Mouse (Mus musculus) macrophage (primary cell): ENCODE results near the gene Fbxo27. TPM values are rescaled to one million over a fixed set of nuclear protein-coding genes. Genes with fewer than 3 reads are reported as not detected.
A peak's percentile ranks its signal among the peaks of the same experiment; 100 is the strongest.

ENCODE experiments used
- H3K27ac ChIP-seq: fragments of 350-480 bp; formaldehyde crosslinking; 2 replicates; pipeline ENCODE4 v1.9.0; 2021
- H3K36me3 ChIP-seq: fragments of 350-480 bp; formaldehyde crosslinking; 2 replicates; pipeline ENCODE4 v1.9.0; 2021; ENCODE audit errors: inconsistent target
- H3K4me3 ChIP-seq: fragments of 350-480 bp; formaldehyde crosslinking; 2 replicates; pipeline ENCODE4 v1.9.0; 2021; ENCODE audit errors: inconsistent target
- H3K79me2 ChIP-seq: fragments of 350-480 bp; formaldehyde crosslinking; 2 replicates; pipeline ENCODE4 v1.9.0; 2021; ENCODE audit errors: inconsistent target
- WGBS: methylation state at CpG from one replicate; pipeline ENCODE4 v1.1.7; 2026; ENCODE audit warnings: inconsistent platforms; ENCODE audit not compliant: missing documents; 5-methylcytosine and 5-hydroxymethylcytosine counted together
- polyA plus RNA-seq: library from polyadenylated mRNA; stranded (reverse); fragments of 250-400 nt; gene quantifications from 3 replicates; pipeline ENCODE4 v1.2.4, GENCODE M21; 2018; ENCODE audit warnings: inconsistent platforms

Gene Fbxo27
- polyA plus RNA-seq, 1 experiment from 2014 or later, result not detected

DNA sequence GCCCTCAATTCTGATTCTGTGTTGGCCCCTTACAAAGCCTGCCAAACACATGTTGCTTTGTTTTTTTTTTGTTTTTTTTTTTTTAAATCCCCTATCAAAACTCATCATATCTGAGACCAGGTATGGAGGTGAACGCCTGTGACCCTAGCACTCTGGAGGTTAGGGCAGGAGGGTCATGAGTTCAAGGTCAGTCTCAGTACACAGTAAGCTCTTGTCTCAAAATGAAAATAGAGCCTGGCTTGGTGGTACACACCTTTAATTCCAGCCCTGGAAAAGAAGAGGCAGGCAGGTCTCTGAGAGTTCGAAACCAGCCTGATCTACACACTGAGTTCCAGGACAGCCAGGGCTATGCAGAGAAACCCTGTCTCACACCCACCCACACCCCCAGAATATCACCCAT is 27.0 kb downstream of the Fbxo27 start:
- Histone ChIP-seq H3K79me2 (no peaks in the 10 kb centered on the region), H3K4me3 (no peak overlapping the region), H3K36me3 (no peaks in the 10 kb centered on the region), H3K27ac (no peak overlapping the region)
- WGBS, result 94% methylated on average over 2 of the region's 2 CpGs

DNA sequence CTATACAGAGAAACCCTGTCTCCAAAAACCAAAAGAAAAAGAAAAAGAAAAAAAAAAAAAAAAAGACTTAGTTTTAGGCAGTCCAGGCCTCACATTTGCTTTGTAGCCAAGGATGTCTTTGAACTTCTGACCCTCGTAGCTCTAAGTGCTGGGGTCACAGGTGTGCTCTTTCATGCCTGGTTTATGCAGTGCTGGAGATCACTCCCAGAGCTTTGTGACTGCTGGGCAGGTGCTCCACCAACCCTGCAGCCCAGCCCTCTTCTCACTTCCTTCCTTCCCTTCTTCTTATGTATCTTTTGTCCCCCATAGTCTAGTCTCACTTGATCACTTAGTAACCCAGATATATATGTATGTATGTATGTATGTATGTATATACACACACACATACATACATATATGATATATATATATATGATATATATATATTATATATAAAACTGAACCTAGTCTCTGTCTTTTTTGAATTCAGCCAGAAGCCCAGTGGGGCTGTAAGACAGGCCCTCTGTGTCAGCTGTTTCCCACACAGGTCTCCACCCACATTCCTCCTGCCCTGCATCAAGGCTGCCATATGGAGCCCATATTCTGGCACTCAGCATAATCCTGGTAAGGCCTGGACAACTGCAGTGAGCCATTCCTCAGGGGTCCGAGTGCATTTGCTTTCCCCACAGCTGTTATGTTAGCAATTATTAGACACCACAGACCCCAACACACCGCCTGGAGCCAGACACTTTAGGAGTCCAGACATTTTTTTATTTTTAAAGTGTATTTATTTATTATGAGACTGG is 28.3 kb downstream of the Fbxo27 start:
- H3K27ac ChIP-seq, result no peak overlapping the region
- H3K36me3 ChIP-seq, result no peaks in the 10 kb centered on the region
- 87% methylated on average over 3 of the region's 3 CpGs for WGBS
- H3K4me3 ChIP-seq, result no peak overlapping the region
- no peaks in the 10 kb centered on the region for H3K79me2 ChIP-seq

DNA sequence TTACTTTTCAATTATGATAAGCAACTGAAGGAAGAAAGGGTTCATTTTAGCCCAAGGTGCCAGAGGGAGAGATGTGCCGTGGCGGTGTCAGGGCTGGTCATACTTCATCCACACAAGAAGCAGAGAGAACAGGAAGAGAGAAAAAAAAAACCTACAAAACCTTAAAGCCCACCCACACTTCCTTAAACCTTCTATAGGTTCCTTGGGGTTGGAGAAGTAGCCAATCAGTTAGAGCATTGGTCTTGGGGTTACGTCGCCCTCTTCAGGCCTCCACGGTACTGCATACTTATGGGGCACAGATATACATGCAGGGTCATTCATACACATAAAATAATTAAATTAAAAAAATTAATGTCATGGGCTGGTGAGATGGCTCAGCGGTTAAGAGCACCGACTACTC is 29.4 kb downstream of the Fbxo27 start:
- H3K36me3 ChIP-seq, result no peaks in the 10 kb centered on the region
- no peaks in the 10 kb centered on the region for H3K79me2 ChIP-seq
- 91% methylated on average over 5 of the region's 7 CpGs for WGBS
- H3K4me3 ChIP-seq, result no peak overlapping the region
- no peak overlapping the region for H3K27ac ChIP-seq

DNA sequence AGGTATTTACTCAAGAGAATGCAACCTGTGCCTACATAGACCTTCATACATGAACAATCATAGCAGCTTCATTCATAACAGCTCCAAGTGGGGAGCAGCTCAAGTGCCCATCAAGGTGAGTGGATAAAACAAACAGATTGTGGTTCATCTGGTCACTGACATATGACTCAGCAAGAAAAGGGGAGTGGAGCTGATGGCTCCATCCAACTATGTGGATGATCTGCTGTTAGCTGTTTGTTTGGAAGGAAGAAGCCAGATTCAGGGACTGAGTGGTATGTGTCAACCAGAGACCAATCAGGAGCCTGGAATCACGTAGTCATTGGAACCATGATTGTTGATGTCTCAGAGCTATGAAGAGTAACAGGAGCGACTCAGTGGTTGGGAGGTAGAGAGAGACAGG is 32.0 kb downstream of the Fbxo27 start:
- Histone ChIP-seq H3K36me3 (no peaks in the 10 kb centered on the region), H3K79me2 (no peaks in the 10 kb centered on the region), H3K4me3 (no peak overlapping the region), H3K27ac (no peak overlapping the region)
- 100% methylated on average over 2 of the region's 2 CpGs for WGBS

DNA sequence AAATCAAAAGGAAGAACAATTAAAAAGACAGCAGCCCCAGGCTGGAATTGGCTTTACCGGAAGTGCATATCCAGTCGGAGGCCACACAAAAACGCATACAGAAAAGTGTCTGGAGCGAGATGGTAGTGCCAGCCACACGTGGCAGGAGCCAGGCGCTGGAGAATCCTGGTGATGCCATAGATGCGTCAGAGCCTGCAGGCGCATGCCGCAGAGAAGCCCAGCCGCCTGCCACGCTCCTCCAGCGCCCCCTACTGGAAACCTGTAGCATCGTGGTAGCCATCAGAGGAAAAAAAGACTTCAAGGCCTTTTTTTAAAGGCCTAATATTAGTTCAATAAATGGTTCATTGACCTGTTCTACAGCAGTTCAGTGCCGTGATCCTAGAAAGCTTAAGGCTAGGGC is 34.0 kb downstream of the Fbxo27 start:
- H3K4me3 ChIP-seq, result no peak overlapping the region
- no peaks in the 10 kb centered on the region for H3K36me3 ChIP-seq
- no peak overlapping the region for H3K27ac ChIP-seq
- WGBS, result 15% methylated on average over 14 of the region's 14 CpGs
- H3K79me2 ChIP-seq, result no peaks in the 10 kb centered on the region

DNA sequence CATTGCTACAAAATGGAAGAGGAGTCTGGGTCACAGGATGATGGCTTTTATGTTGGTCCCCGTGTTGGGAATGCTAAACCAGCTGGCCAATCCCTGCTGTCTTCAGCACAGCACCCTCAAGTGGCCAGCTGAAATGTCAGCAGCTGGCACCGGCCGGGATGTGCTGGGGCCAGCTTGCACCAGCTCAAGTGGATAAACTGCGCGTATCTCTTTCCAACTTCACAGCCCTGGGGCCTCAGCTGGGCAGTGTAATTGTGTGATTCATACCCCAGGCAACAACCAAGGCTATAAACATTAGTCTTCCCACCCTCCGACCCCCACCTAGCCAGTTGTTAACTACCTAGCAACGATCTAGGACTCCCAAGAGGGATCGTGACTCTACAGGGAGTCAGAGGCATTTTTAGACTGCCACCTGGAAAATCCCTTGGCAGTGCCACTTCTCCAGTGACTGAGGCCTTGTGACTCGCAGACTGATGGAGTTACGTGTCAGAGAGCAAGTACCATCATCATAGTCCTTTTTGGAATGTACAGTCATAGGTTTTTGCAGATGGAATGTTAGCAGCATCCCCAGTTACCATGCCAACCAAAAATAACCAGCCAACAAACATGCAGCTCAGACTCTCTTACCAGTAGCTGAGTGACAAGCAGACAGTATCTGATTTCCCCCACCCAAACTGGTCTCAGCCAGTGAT is 35.1 kb downstream of the Fbxo27 start:
- Histone ChIP-seq H3K27ac (no peak overlapping the region), H3K79me2 (no peaks in the 10 kb centered on the region), H3K4me3 (no peak overlapping the region), H3K36me3 (no peaks in the 10 kb centered on the region)
- 85% methylated on average over 10 of the region's 10 CpGs for whole genome bisulfite sequencing

DNA sequence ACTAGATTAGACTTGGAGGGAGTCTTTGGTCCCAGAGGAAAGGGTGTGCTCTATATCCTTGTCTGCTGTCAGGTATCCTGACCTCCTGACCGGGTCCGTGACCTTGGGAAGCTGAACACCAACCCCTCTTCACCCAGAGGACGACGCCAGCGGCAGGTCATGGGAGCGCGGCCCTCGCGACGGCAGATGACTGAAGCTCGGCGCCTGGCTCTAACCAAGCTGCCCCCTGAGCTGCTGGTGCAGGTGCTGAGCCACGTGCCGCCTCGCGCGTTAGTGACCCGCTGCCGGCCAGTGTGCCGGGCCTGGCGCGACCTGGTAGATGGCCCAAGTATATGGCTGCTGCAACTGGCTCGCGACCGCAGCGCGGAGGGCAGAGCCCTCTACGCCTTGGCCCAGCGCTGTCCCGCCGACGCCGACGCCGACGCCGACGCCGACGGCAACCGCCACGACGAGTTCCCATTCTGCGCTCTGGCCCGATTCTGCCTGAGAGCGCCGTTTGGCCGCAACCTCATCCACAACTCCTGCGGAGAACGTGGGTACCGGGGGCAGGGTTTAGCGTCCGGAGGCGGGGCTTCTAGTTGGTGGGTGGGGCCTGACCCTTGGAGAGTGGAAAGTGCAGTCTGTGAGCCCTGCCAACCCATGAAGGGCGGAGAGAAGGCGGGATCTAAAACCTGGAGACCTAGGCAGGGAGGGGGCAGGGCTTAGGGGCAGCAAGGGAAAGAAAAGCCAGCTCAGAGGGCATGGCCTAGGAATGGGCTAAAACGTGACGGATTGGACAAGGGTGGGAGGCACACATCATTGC is 39.9 kb downstream of the Fbxo27 start:
- Histone ChIP-seq H3K4me3 (no peak overlapping the region; the same call in 1 of the 2 replicates), H3K36me3 (no peaks in the 10 kb centered on the region), H3K27ac (no peak overlapping the region), H3K79me2 (no peaks in the 10 kb centered on the region)
- 30% methylated on average over 57 of the region's 58 CpGs for WGBS

DNA sequence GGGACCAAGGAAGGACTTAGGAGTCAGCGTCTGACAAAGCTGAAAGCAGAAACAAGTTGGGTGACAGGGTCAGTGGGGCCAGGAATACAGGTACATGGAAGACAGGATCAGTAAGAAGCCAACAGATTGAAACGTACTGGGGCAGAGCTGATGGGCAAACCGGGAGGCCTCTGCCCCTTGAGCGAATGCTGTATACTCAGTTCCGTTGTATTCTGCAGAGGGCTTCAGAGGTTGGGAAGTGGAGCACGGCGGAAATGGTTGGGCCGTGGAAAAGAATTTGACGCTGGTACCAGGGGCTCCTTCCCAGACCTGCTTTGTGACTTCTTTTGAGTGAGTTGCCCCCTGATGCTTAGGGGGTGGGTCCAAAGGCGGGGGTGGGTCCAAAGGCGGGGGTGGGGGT is 40.6 kb downstream of the Fbxo27 start:
- Histone ChIP-seq H3K36me3 (no peaks in the 10 kb centered on the region), H3K27ac (no peak overlapping the region), H3K4me3 (no peak overlapping the region; the same call in 1 of the 2 replicates), H3K79me2 (no peaks in the 10 kb centered on the region)
- 35% methylated on average over 11 of the region's 11 CpGs for WGBS

DNA sequence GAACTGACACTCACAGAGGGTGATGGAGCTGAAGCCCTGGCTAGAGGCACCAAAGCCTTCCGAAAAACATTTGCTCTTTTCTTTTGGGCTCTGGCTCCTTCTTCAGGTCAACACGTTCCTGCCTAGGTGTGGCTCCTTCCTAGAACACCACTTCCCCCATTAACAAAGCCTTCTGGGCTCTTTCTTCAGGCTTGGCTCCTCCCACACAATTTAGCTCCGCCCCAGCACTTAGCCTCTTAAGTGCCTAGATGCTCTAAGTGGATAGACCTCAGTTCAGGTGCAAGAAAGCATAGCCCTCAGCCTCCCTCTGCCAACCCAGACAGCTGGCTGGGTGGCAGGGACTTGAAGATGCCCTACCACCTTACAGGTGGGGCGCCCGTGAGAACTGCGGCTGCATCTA is 43.1 kb downstream of the Fbxo27 start:
- 88% methylated on average over 6 of the region's 6 CpGs for WGBS
- H3K36me3 ChIP-seq, result no peaks in the 10 kb centered on the region
- no peak overlapping the region for H3K27ac ChIP-seq
- H3K79me2 ChIP-seq, result no peaks in the 10 kb centered on the region
- H3K4me3 ChIP-seq, result no peak overlapping the region

DNA sequence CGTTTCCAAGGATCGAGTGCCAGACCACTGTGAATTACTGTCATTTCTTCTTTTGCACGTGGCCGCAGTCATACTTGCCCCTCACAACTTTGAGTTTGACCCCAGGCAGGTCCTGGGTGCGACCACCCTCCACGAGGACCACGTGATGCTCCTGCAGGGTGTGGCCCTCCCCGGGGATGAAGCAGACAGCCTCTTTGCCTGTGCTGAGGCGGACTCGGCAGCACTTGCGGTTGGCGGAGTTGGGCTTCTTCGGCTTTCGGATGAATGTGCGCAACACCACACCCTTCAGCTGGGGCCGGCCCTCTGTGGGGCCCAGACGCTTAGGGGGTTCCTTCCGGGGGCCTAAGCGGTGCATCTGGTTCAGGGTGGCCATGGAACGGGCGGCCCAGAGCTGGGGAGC is 47.2 kb downstream of the Fbxo27 start:
- Histone ChIP-seq H3K4me3 (no peak overlapping the region), H3K36me3 (no peaks in the 10 kb centered on the region), H3K27ac (no peak overlapping the region), H3K79me2 (no peaks in the 10 kb centered on the region)
- 90% methylated on average over 21 of the region's 21 CpGs for WGBS

DNA sequence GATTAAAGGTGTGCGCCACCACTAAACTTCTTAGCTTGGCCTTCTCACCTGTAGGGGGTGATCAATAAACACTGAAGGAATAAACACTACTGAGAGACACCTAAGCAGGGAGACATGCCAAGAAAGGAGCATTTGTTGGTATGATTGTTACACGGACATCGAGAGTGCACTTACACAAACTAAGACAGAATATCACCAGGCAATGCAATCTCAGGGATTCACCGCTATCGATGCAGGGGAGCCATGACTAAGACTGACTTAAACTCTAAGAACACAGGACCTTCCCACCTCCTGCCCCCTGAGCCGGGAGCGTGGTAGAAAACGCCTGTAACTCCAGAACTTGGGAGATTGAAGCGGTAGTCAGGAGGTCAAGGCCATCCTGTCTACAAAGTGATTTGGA is 48.3 kb downstream of the Fbxo27 start:
- WGBS, result 36% methylated on average over 9 of the region's 9 CpGs
- Histone ChIP-seq H3K36me3 (no peaks in the 10 kb centered on the region), H3K79me2 (no peaks in the 10 kb centered on the region), H3K27ac (peak overlapping the region; percentile 83), H3K4me3 (peak overlapping the region; percentile 97)

DNA sequence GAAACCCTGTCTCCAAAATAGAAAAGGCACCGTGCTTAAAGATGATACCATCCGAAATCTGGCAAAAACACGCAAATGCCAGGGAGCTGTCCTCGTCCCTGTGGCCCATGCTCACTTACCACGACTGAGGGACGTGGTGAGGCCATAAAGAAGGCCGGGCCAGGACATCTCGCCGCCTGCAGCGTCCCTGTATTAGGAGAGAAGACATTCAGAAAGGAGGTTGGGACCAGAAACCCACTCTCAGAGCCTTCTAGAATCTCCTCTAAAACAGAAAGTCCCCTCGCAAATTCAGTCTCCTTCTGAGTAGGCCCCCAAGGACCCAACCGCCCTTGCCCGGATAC is 48.7 kb downstream of the Fbxo27 start:
- H3K36me3 ChIP-seq, result no peaks in the 10 kb centered on the region
- WGBS, result under 1% methylated on average over 13 of the region's 13 CpGs

DNA sequence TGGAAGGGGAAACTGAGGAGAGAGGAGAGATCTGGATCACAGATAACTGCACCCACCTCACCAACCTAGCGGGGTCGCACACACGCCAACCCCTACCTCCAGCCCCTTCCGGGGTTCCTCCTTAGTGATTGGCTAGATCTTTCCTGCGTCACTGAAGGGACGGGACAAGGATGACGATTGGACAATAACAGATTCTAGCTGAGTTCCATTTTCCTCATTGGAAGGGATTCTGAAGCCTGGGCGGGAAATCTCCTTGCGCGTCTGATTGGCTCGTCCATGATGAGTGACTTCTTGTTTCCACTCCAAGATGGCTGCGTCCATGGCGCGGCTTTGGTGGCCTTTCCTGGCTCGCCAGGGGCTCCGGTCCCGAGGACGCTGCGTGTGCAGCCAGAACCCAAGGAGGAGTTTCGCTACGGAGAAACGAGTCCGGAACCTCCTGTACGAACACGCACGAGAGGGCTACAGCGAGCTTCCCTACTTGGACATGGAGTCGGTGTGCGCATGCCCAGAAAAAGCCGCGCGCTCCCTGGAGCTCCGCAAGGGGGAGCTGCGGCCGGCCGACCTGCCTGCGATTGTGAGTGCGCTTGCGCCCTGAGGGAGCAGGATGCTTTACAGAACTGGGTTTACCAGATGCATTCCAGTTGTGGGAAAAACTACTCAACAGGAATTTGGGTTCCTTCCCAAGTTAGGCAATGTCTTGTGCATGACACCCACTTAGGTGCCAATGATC is 49.2 kb downstream of the Fbxo27 start, which contains the start of the genes Mrps12 and Sars2:
Mrps12 (minus strand) TSS at position 112 of the 730 bp plus-strand sequence.
Sars2 (plus strand) TSS at position 284 of the 730 bp plus-strand sequence.
- WGBS, result under 1% methylated on average over 37 of the region's 39 CpGs
- H3K36me3 ChIP-seq, result no peaks in the 10 kb centered on the region

More for the DNA sequence above, 48.7 kb downstream of the Fbxo27 start:
- Histone ChIP-seq H3K4me3 (peak overlapping the region; percentile 97), H3K79me2 (no peaks in the 10 kb centered on the region), H3K27ac (peak overlapping the region; percentile 83)

More for the DNA sequence above, 49.2 kb downstream of the Fbxo27 start, which contains the start of the genes Mrps12 and Sars2:
- no peaks in the 10 kb centered on the region for H3K79me2 ChIP-seq
- peak within 1 kb of the TSS; percentile 97 for H3K4me3 ChIP-seq
- H3K27ac ChIP-seq, result peak within 1 kb of the TSS; percentile 83
